Mouse (Mus musculus) CD4-positive, CD25-positive, alpha-beta regulatory T cell, adult 4 months (primary cell): ENCODE data around the gene Ppih. TPM values are rescaled to one million over a fixed set of nuclear protein-coding genes. Genes with fewer than 3 reads are reported as not detected.
A peak's percentile ranks its signal among the peaks of the same experiment; 100 is the strongest.

Experiments
- ATAC-seq: one replicate; pipeline ENCODE4 v1.8.0; 2017
- polyA plus RNA-seq, 2 experiments: library from polyadenylated mRNA; unstranded; fragments of 100-300 nt; shearing (Covaris generic); gene quantifications; one replicate each; pipeline ENCODE4 v1.2.1; 2017

Ppih gene
- polyA plus RNA-seq: 10 to 100 TPM; 30.4 to 45.3 TPM

- peak; percentile 99 for ATAC-seq
These were observed at the start of gene Ppih for GRCm38 (mm10) chr4:119320131-119320830. Ppih (minus strand) TSS chr4:119320546.

- ATAC-seq: no peak
These were observed 49.1 kb upstream of the Ppih start for GRCm38 (mm10) chr4:119369460-119369859.

GRCm38 (mm10) chr4:119366758-119367526, 46.6 kb upstream of the Ppih start:
- ATAC-seq: no peak

- ATAC-seq: no peak
These were observed 41.9 kb upstream of the Ppih start for GRCm38 (mm10) chr4:119362231-119362630.

- ATAC-seq: peak; percentile 80
These were observed 39.0 kb upstream of the Ppih start for GRCm38 (mm10) chr4:119359196-119359971.

- ATAC-seq: no peak
These were observed 25.2 kb upstream of the Ppih start for GRCm38 (mm10) chr4:119345508-119345907.

- ATAC-seq: peak; percentile 79
These were observed 18.6 kb upstream of the Ppih start for GRCm38 (mm10) chr4:119338861-119339361.

- ATAC-seq: no peak
These were observed 18.1 kb upstream of the Ppih start for GRCm38 (mm10) chr4:119338422-119338821.

GRCm38 (mm10) chr4:119333487-119333886, 13.1 kb upstream of the Ppih start:
- no peak for ATAC-seq

- ATAC-seq: no peak
These were observed 677 bp upstream of the Ppih start for GRCm38 (mm10) chr4:119320896-119321550.

- ATAC-seq: no peak
These were observed 6.6 kb downstream of the Ppih start for GRCm38 (mm10) chr4:119313756-119314155.

GRCm38 (mm10) chr4:119305418-119305817, 14.9 kb downstream of the Ppih start:
- no peak for ATAC-seq

- no peak for ATAC-seq
These were observed 17.1 kb downstream of the Ppih start for GRCm38 (mm10) chr4:119303291-119303690.

GRCm38 (mm10) chr4:119301777-119302176, 18.6 kb downstream of the Ppih start:
- no peak for ATAC-seq

- no peak for ATAC-seq
These were observed 19.6 kb downstream of the Ppih start for GRCm38 (mm10) chr4:119300761-119301160.

- no peak for ATAC-seq
These were observed 23.0 kb downstream of the Ppih start for GRCm38 (mm10) chr4:119297361-119297760.

GRCm38 (mm10) chr4:119295134-119295453, 25.3 kb downstream of the Ppih start:
- ATAC-seq: no peak

GRCm38 (mm10) chr4:119294415-119295133, 25.8 kb downstream of the Ppih start, which contains the start of gene Ybx1:
Ybx1 (minus strand) TSS chr4:119294604.
- peak; percentile 97 for ATAC-seq

GRCm38 (mm10) chr4:119293574-119294258, 26.6 kb downstream of the Ppih start:
- ATAC-seq: no peak

- ATAC-seq: peak; percentile 25
These were observed 27.4 kb downstream of the Ppih start for GRCm38 (mm10) chr4:119292771-119293573.
